Mouse (Mus musculus) mature B cell (primary cell): ENCODE data around the gene Rab1a.
"Not testable (repeated sequence)": the region's sequence is repeated elsewhere in the genome, so short reads cannot be mapped to it uniquely, and the experiment has no call there.

Experiments used
- in situ Hi-C: fragments of 300-500 bp; cut with MboI; formaldehyde crosslinking; loops from 2 replicates; pipeline ENCODE4 v1.14.3; 2019

The Rab1a gene

DNA sequence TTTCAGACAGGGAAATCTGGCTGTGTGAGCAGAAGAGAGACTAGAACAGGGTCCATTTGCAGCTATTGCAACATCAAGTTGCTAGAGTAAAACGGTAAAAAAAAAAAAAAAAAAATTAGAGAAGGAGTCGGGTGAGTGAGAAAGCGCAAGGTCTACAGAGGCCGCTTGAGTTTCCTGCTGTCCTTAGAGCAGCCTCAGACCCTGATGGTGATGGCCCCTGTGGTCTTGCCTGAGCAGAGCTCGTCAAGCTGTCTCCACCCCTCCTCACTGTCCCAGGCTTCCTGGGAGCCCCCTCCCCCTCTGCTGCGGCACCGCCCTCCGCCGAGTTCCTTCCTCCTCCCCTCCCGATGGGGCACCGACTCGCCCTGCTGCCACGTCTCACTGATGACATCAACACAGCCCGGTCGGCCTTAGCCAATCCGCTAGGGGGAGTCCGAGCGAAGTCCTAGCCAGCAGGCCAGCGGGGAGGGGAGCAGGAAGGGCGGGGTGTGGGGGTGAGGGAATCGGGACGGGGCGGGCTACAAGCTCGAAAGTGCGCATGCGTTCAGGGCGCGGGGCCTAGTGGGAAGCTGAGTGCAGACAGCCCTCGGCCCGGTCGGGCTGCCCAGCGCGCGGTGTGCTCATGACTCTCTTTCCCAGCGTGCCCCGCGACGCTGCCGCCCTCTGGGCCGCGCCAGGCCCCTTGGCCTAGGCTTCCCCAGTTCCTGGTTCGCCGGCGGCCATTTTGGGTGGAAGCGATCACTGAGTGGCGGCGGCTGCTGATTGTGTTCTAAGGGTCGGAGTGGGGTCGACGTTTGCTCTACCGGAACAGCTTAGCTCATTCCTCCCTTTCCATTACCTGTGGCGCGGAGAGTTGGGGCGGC, at the start of gene Rab1a:
TSS of gene Rab1a (plus strand) at position 720 of the 863 bp plus-strand sequence.
- in situ Hi-C loops, result no loop called here

DNA sequence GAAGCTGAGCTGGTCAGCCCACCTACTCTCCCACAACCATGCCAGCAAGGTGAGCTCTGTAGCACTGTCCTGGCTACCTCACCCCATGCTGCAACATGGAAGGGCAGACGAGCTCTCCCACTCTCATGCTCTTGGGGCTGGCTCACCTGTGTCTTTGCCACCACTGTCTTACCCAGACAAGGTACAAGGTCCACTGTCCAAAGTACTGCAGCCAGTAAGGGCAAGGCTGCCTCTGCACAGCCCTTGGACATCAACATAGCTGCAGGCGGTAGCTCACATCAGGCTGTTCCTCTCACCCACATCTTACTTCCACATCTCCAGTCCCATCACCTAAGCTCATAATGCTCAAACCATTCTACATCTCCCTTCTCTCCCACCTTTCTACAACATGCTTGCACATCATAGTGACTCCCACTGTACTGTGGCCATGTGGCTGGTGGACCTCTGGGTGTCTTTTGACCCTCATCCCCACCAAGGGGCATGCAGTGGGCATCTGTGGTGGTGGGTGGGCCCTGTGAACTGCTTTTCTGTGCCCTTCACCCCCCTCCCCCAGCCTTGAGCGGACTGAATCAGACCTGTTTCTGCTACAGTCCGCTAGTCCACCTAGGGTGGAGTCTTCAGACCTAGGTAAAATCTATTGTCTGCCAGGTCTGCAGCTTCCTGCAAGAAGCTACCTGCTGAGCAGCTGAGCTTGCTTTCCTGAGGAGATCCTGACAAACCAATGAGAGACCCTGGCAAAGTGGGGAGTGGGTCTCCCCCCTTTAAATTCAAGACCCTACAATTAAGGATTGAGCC, 48.9 kb upstream of the Rab1a start:
- in situ Hi-C loops, result no loop called here

GRCm38 (mm10) chr11:20153542-20153941, 47.7 kb upstream of the Rab1a start:
- in situ Hi-C loops, result not testable (repeated sequence)

GRCm38 (mm10) chr11:20158879-20159278, 42.4 kb upstream of the Rab1a start:
- in situ Hi-C loops, result no loop called here

DNA sequence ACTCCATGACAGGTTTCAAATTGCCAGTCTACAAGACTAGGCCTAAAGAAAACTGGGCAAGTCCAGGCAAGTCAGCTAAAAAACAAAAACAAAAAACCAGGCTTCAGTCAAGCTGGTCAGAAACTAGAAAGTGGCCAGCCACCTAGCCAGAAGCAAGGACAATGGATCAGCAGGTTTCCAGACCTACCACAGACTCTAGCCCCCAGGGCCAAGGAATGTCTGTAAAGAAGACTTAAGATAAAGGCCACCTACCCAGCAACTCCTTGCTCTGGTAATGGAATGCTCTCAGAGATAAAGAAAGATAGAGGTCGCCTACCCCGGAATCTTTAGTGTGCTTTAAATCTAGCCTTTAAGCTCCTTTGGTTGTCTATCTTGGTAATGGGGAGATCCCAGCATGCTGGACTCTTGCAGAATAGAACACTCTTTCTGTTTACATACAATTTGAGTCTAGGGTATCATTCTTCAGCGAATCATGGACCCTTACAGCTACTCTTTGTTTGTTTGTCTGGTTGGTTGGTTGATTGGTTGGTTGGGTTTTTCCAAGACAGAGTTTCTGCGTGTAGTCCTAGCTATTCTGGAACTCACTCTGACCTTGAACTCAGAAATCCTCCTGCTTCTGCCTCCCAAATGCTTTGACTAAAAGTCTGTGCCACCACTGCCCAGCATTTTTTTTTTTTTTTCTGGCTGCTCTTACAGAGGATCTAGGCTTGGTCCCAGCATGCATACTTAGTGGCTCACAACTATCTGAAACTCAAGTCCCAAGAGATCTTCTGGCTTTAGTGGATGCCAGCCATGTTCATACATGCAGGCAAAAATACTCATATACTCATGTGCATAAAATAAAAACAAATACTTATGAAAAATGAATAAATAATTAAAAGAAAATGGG, 36.0 kb upstream of the Rab1a start:
- in situ Hi-C loops, result no loop called here

DNA sequence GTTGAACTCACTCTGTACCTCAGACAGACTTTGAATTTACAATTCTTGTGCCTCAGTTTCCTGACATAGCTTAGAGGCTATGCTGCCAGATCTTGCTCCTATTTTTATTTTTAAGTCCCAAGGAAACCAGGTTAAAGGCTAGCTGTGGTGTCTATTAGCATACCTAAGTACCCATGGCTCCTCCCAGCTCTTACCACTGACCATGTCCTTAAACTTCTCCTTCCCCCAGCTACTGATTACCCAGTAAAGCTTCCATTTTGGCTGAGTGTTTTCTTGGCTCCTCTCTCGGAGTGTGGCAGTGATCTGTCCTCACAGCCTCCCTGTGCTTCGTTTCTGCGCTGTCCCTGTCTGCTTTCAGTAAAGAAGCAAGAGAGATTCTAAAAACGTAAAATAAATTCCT, 35.2 kb upstream of the Rab1a start:
- in situ Hi-C loops, result no loop called here

DNA sequence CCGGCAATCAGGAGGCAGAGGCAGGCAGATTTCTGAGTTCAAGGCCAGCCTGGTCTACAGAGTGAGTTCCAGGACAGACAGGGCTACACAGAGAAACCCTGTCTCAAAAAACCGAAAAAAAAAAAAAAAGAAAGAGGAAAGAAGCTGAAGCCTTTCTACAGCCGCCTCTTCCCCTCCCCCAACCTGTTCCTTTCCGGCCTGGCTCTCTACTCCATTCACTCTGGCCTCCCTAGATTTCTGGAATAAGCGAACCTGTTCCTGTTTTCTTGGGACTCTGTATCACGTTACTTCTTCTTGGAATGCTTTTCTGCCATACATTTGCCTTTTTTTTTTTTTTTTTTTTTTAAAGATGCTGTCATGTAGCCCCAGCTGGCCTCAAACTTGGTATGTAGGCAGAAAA, 34.8 kb upstream of the Rab1a start:
- in situ Hi-C loops, result not testable (repeated sequence)

GRCm38 (mm10) chr11:20168972-20169371, 32.3 kb upstream of the Rab1a start:
- in situ Hi-C loops, result no loop called here

DNA sequence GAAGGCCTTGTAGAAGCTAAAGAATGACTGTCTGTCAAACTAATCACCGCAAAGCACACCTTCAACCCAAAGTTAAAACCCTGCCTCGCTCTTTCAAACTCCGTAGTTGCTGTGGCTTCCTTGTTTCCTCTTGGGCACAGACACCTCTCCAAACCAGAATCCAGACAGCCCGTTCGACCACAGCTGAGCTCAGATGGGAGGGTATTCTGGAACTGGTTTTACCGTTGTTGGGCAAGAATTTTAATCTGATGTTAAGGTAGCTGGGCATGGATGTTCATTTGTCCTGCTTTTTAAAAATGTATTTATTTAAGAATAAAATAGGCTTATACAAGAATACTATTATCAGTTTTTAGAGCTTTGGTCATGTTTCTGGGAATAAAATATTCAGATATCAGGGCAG, 14.0 kb upstream of the Rab1a start:
- in situ Hi-C loops, result no loop called here

DNA sequence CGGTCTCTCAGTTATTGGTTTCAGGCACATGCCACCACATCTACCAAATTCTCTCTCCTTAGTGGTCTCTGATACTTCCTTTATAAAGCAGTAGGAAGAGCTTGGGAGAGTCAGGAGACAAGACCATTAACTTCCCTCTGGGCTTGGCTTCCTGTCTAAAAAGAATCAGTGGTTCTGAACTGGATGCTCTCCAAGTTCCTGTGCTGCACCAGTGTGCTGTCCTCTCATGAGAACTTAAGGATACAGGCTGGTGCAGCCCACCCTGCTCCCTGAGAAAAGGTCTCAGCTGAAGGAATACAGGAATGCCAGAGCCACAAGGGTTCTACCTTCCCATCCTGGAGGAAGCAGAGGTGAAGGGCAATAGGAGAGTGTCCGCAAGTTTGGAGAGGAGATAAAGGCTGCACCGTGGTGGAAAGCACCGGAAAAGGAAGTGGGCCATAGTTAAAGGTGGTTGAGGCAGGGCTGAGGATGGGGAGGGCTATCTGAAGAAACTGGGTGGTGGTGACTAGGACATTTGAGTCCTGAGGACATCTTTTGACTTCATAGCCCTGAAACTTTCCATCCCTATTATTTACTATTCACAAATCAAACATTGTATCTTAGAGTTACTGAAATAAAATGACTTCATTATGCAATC, 8.0 kb upstream of the Rab1a start:
- in situ Hi-C loops, result no loop called here

DNA sequence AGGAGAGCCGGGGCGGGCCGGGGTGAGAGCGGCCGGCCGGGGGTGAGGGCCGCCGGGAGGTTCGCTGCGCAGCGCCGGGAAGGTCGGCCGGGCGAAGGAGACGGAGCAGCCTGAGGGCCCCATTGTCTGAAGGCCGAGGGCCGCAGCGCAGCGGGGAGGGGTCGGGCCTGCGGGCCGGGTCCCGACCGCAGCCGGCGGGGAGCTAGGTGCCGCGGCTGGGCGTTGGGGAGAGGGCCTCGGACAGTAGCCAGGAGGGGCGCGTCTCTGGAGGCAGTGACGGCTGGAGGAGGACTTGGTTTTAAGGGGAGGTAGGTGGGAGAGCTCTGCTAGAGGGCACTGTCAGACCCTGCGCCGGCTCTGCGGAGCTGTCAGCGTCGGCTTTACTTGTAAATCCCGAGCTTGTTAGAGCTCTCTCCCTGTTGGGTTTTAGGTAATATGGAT, 449 bp downstream of the Rab1a start:
- in situ Hi-C loops, result no loop called here

- in situ Hi-C loops, result no loop called here
These were observed 1.2 kb downstream of the Rab1a start for GRCm38 (mm10) chr11:20202299-20203011.

DNA sequence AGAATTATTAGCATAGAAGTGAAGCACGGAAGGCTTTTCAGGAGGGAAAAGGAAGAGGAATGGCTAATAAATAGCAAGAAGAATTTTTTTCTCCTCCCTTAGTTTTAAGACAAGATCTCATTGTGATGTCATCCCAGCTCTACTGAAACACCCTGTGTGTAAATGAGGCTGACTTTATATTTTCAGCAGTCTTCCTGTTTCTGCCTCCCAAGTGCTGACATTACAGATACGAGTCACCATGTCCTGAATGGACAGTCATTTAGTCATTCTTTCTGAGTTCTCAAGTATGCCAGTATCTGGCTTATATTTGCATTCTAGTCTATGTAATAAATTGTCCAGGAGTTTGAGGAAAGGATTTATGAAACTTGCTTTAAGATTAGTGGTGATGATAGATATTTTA, 3.1 kb downstream of the Rab1a start:
- in situ Hi-C loops, result no loop called here

GRCm38 (mm10) chr11:20204870-20205446, 3.7 kb downstream of the Rab1a start:
- in situ Hi-C loops, result no loop called here

DNA sequence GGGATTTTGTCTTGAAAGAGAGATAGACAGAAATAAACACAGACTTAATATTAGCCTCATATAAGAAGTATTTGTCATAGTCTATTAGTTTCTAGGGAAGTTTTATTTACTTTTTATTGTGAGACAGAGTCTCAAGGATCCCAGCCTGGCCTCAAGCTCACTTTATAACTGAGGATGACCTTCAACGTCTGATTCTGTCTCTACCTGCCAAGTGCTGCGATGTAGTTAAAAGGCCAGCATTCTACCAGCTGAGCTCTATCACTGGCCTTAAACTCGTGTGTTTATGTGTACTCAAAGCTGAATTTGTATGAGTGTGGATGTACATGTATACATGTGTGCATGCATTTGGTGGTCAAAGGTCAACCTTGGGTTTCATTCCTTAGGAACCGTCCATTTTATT, 4.3 kb downstream of the Rab1a start:
- in situ Hi-C loops, result no loop called here

GRCm38 (mm10) chr11:20206626-20207223, 5.5 kb downstream of the Rab1a start:
- in situ Hi-C loops, result no loop called here

DNA sequence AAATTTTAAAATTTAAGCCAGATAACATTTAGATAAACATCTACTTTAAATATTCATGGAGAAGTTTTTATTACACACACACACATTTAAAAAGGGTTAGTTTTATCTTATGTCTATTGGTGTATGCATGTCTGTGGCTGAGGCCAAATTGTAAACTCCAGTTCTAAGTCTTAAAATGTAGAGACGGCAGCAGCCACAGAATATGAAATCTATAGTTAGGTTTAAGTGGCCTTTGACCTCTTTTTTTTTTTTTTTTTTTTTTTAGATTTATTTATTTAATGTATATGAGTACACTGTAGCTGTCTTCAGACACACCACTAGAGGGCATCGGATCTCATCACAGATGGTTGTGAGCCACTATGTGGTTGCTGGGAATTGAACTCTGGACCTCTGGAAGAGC, 6.4 kb downstream of the Rab1a start:
- in situ Hi-C loops, result no loop called here

- in situ Hi-C loops, result no loop called here
These were observed 10.6 kb downstream of the Rab1a start for GRCm38 (mm10) chr11:20211838-20212237.

DNA sequence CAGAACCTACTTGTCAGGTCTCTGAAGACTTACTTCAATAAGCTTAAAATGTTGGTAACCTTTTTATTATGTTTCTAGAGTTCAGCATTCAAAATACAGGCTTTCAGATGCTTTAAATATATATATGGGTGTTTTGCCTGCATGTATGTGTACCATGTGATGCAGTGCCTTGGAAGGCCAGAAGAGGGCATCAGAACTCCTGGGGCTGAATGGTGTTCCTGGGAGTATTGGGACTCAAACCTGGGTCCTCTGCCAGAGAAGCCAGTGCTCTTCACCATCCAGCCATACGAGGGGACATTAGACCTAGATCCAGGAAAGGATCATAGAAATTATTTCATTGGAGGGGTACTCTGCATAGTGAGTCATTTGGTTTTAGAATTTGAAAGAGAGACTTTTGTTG, 13.5 kb downstream of the Rab1a start:
- in situ Hi-C loops, result no loop called here

DNA sequence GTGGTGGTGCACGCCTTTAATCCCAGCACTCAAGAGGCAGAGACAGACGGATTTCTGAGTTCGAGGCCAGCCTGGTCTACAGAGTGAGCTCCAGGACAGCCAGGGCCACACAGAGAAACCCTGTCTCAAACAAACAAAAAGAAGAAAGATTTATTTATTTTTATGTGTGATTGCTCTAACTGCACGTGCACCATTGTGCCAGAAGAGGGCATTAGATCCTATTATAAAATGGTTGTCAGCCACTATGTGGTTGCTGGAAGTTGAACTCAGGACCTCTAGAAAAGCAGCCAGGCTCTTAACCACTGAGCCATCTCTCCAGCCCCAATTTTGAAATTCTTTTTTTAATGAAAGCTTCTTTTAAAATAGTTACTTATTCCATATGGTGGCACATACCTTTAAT, 15.2 kb downstream of the Rab1a start:
- in situ Hi-C loops, result no loop called here
